Mouse (Mus musculus): Measurements from ENCODE around the gene Msh4.
"Not testable (repeated sequence)": the region's sequence is repeated elsewhere in the genome, so short reads cannot be mapped to it uniquely, and the experiment has no call there.

Gene Msh4

GRCm38 (mm10) chr3:153910489-153910888 lies 4.6 kb upstream of the Msh4 start:
- no peak for DNase-seq

GRCm38 (mm10) chr3:153908919-153909318 lies 3.0 kb upstream of the Msh4 start:
- DNase-seq = no peak

- no peak for DNase-seq
Measured at GRCm38 (mm10) chr3:153905251-153906135, 445 bp downstream of the Msh4 start.

- DNase-seq = peak; percentile 65
Measured at GRCm38 (mm10) chr3:153904586-153904985, 1.4 kb downstream of the Msh4 start.

- DNase-seq = no peak
Measured at GRCm38 (mm10) chr3:153902595-153902994, 3.3 kb downstream of the Msh4 start.

GRCm38 (mm10) chr3:153901904-153902303 lies 4.0 kb downstream of the Msh4 start:
- no peak for DNase-seq

- DNase-seq = no peak
Measured at GRCm38 (mm10) chr3:153897216-153897615, 8.7 kb downstream of the Msh4 start.

- no peak for DNase-seq
Measured at GRCm38 (mm10) chr3:153895454-153895853, 10.5 kb downstream of the Msh4 start.

GRCm38 (mm10) chr3:153889188-153889781 lies 16.7 kb downstream of the Msh4 start:
- DNase-seq = no peak

- DNase-seq = no peak
Measured at GRCm38 (mm10) chr3:153888141-153888540, 17.8 kb downstream of the Msh4 start.

- DNase-seq = no peak
Measured at GRCm38 (mm10) chr3:153886296-153886695, 19.6 kb downstream of the Msh4 start.

GRCm38 (mm10) chr3:153871396-153871795 lies 34.5 kb downstream of the Msh4 start:
- peak; percentile 69 for DNase-seq

- DNase-seq = no peak
Measured at GRCm38 (mm10) chr3:153867149-153868136, 38.5 kb downstream of the Msh4 start.

- DNase-seq = no peak
Measured at GRCm38 (mm10) chr3:153864636-153865429, 41.1 kb downstream of the Msh4 start.

GRCm38 (mm10) chr3:153863816-153864215 lies 42.1 kb downstream of the Msh4 start:
- DNase-seq = no peak

GRCm38 (mm10) chr3:153860392-153860791 lies 45.5 kb downstream of the Msh4 start:
- DNase-seq = not testable (repeated sequence)

- DNase-seq = no peak
Measured at GRCm38 (mm10) chr3:153858350-153859001, 47.5 kb downstream of the Msh4 start.

- DNase-seq = no peak
Measured at GRCm38 (mm10) chr3:153852266-153852665, 53.7 kb downstream of the Msh4 start.

- DNase-seq = no peak
Measured at GRCm38 (mm10) chr3:153850759-153851158, 55.2 kb downstream of the Msh4 start.

GRCm38 (mm10) chr3:153849368-153850015 lies 56.4 kb downstream of the Msh4 start:
- peak; percentile 18 for DNase-seq

GRCm38 (mm10) chr3:153847207-153847733 lies 58.7 kb downstream of the Msh4 start:
- DNase-seq = no peak

Measured in kidney, adult 11 months (tissue).